Mouse (Mus musculus) MEL (cell line): ENCODE data around the gene Gm960.

Experiments
- CTCF ChIP-seq, 3 experiments: IDR thresholded peaks in 2 of 3; conservative IDR thresholded peaks in 1 of 3; 2 replicates each; pipeline ENCODE4 v1.5.1; 2011 to 2012; ENCODE audit warnings: low read length in 3 of 3, low read depth in 2 of 3, mild to moderate bottlenecking in 2 of 3, improper control_type of control experiment in 1 of 3, inconsistent platforms in 1 of 3, mixed read lengths in 1 of 3, moderate library complexity in 1 of 3; ENCODE audit not compliant: control insufficient read depth in 1 of 3, insufficient read depth in 1 of 3, poor library complexity in 1 of 3, severe bottlenecking in 1 of 3
- MYB ChIP-seq: IDR thresholded peaks from 2 replicates; pipeline ENCODE4 v1.6.1; 2011; ENCODE audit warnings: mild to moderate bottlenecking, low read depth, low read length, improper control_type of control experiment

GRCm38 (mm10) chr19:4747631-4748312 is 49.3 kb upstream of the Gm960 start:
- TF ChIP-seq MYB (no peak), CTCF (IDR thresholded peaks at IDR 0.05 in 2 of 3, conservative IDR thresholded peaks at IDR 0.05 in 1 of 3; ENCODE audit: control insufficient read depth in 1 of 3, insufficient read depth in 1 of 3, low read depth in 2 of 3, low read length in 3 of 3, poor library complexity in 1 of 3, severe bottlenecking in 1 of 3) (no peak)
